Mouse (Mus musculus): ENCODE results near the gene Gm29797.

Gm29797 gene

GRCm38 (mm10) chr2:181671984-181672383, 15.2 kb downstream of the Gm29797 start:
- no peak for DNase-seq (ENCODE audit: low read depth, low spot score)

- no peak for DNase-seq (ENCODE audit: low read depth, low spot score)
Observed at GRCm38 (mm10) chr2:181673501-181673900, 16.7 kb downstream of the Gm29797 start.

DNA sequence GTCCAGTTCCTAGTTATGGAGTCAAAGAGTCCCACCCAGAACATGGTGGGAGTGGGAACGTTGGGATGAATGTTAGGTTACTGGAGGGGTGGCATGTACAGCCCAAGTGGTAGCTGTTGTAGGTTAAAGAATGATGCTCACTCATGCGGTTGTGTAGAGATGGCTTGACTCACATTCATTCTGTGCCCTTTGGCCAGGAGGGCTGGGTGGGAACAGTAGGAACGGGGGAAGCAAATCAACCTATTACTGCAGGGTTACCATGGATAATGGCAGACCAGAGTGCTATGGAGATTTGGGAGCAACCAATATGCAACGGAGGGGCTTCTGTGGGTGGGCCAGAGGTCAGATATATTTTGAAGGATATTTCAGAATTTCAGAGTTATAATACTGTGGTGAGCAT, 18.1 kb downstream of the Gm29797 start:
- no peak for DNase-seq (ENCODE audit: low read depth, low spot score)

- DNase-seq (ENCODE audit: low read depth, low spot score): peak; percentile 57
Observed at GRCm38 (mm10) chr2:181675454-181675853, 18.6 kb downstream of the Gm29797 start.

- no peak for DNase-seq (ENCODE audit: low read depth, low spot score)
Observed at GRCm38 (mm10) chr2:181676424-181676823, 19.6 kb downstream of the Gm29797 start.

DNA sequence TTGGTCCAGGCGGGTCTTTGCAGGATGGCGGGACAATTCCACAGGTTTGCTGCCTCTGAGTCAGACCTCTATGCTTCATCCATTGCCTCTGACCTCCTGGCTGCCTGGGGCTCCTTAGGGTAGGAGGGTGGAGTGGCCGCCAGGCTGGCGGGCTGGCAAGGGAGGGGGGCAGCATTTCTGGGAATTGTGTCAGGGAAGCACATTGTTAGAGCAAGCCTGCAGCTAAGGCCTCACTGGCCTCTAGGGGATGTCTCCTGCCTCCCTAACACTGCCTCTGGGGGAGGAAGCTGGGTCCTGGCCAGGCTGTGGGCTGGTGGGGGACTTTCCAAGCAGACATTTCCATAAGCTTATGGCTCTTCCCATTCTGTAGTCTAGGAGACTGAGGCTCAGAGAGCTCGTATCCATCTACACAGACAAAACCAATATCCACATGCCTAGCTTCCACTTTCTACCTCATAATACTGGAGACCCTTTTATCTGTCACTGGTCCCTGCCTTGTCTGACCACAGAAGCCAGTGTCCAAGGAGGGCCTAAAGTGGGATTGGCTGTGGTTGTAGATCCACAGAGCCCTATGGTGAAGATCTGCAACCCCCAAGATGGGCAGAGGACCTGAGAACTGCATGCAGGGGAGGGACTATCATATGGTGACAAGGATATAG, 20.4 kb downstream of the Gm29797 start:
- DNase-seq (ENCODE audit: low read depth, low spot score): no peak

DNA sequence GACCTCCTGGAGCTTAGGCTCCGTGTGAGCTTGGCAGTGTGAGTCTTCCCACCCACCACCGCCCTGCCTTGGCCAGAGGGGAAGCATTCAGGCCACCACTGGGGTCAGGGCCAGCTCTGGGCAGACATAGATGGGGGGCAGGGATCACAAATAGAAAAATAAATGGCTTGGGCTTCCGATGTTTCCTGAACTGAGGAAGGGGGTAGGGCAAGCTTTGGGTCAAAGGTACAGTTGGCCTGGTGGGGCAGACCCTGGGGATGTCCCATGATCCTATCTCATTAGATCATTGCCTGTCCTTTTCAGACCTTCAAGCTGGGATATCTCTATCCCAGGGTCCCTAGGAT, 20.9 kb downstream of the Gm29797 start:
- no peak for DNase-seq (ENCODE audit: low read depth, low spot score)

GRCm38 (mm10) chr2:181678780-181679179, 21.9 kb downstream of the Gm29797 start:
- DNase-seq (ENCODE audit: low read depth, low spot score): peak; percentile 87

- DNase-seq (ENCODE audit: low read depth, low spot score): peak; percentile 77
Observed at GRCm38 (mm10) chr2:181679951-181680715, 23.3 kb downstream of the Gm29797 start, which contains the start of gene Tcea2. Tcea2 (plus strand) TSS chr2:181680310.

- DNase-seq (ENCODE audit: low read depth, low spot score): no peak
Observed at GRCm38 (mm10) chr2:181680716-181681117, 23.9 kb downstream of the Gm29797 start.

- no peak for DNase-seq (ENCODE audit: low read depth, low spot score)
Observed at GRCm38 (mm10) chr2:181681978-181682377, 25.1 kb downstream of the Gm29797 start.

GRCm38 (mm10) chr2:181683381-181683780, 26.5 kb downstream of the Gm29797 start:
- no peak for DNase-seq (ENCODE audit: low read depth, low spot score)

GRCm38 (mm10) chr2:181684713-181685112, 27.9 kb downstream of the Gm29797 start:
- DNase-seq (ENCODE audit: low read depth, low spot score): no peak

DNA sequence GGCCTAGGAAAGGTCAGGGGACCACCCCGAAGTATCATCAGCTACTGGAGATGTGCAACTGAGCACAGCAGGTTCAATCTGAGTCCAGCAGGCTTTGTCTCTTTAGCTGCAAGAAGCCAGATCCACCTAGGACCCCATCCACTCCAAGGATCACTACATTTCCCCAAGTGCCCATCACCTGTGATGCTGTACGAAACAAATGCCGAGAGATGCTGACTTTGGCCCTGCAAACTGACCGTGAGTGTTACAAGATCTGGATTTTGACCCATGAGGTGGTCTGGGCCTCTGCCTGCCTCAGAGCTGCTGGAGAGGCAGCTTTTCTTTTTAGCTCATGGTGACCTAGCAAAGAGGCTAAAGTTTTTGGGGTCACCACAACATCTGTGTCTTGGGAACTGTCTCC, 28.9 kb downstream of the Gm29797 start:
- DNase-seq (ENCODE audit: low read depth, low spot score): no peak

GRCm38 (mm10) chr2:181687586-181687985, 30.8 kb downstream of the Gm29797 start:
- DNase-seq (ENCODE audit: low read depth, low spot score): no peak

DNA sequence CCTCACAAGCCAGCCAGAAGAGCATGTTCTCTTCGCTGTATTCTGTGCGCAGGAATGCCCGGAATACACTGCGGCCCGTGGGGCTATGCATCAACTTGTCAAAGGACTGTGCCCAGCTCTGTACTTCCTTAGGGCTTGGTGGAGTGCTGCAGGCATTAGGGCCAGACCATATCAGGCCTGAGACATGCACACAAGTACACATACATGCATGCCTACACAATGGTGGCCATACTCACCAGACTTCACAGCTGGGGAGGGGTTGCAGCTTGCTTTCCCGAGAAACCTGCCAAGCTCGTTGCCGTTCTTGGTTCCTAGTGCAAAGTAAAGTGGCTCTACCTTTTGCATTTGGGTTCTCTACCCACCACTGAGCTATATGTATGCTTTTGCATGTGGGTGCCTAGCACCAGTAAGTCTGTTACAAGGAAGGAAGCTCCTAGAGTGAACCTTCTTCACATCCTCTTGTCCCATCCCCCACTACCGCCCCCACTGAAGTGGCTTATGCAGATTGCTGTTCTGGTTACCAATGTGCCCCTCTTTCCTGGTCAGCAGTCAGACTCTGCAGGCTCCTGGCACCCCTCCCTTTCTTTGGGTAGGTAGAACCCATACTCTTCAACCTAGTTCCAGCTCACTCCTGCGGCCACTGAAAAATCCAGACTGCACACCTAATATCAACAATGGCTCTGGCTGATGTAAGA, 32.8 kb downstream of the Gm29797 start:
- DNase-seq (ENCODE audit: low read depth, low spot score): no peak

DNA sequence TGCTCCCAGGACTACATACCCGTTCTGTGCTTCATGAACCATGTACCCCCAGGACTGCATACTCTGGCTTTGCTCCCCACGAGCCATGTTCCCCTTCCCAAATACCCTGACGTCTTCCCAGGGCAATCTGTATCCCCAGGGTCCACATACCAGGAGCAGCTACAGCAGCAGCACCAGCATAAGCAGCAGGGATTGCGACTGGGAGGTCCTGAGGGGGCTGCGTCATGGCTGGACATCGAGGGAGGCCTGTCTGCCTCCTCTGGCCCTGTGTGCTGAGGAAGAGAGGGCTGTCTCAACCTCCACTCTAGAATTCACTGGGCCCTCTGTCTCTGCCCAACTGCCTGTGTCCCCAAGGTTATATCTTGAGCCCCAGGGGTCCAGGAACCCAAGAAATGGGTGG, 34.2 kb downstream of the Gm29797 start:
- DNase-seq (ENCODE audit: low read depth, low spot score): no peak

DNA sequence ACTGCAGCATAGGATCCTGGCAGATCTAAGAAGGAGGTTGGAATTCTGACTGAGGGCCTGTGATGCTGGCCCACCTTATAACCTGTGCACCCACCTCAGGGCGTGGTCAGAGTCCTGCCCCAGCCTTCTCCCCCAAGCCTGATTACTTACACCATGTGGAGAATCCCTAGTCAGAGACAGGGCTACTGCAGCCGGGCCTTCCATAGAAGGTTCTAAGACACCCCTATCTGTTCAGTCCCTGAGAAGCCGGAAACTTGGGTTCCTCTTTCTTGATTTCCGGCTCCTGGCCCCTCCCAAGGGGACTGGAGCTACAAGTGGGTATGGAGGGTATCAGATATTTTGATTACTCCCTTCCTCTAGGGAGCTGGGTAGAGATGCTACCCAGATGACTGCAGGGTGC, 34.7 kb downstream of the Gm29797 start:
- DNase-seq (ENCODE audit: low read depth, low spot score): no peak

DNA sequence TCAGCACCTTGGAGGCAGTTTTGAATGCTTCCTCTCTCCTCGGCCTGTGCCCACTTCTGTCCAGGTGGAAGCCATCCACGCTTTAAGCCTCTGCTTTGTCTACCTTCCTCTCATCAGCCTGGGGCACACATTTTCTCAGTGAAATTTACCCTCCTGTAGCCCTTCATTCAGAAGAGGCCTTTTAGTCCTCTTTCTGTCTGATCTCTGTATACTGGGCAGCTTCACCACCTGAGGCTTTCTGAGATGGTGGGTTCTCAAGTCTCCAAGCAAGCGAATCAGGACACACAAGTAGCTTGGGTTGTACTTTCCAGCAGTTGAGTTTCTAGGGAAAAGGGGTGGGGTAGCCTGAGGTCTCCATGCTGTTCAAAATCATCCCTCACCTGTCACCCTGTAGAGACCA, 35.5 kb downstream of the Gm29797 start:
- DNase-seq (ENCODE audit: low read depth, low spot score): no peak

GRCm38 (mm10) chr2:181693339-181694280, 36.8 kb downstream of the Gm29797 start, which contains the start of gene Rgs19:
Rgs19 (minus strand) TSS chr2:181693977.
- DNase-seq (ENCODE audit: low read depth, low spot score): peak; percentile 75

DNA sequence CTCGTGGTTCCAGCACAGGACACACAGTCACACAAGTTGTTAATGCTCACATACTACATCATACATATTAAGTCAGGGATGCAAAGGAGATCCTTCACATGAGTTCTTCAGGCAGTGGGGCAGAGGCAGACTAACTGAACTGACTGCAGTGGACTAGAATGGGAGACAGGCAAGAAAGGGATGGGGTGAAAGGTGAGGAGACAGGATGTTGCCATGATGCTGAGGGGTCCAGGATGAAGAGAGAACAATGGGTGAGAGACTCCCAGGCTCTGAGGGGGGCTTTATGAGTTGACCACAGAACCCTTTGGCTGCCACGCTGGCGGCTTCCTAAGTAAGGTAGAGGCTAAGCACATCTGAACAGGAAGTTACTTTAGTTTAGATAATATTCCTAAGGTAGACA, 37.7 kb downstream of the Gm29797 start:
- DNase-seq (ENCODE audit: low read depth, low spot score): no peak

All from forelimb bud, embryonic 11.5 days (tissue).